Mouse (Mus musculus): ENCODE results near the gene Sebox. TPM values are rescaled to one million over a fixed set of nuclear protein-coding genes. Genes with fewer than 3 reads are reported as not detected.
A peak's percentile ranks its signal among the peaks of the same experiment; 100 is the strongest.

Sebox gene
- total and polyA plus RNA-seq, 3 experiments = not detected

GRCm38 (mm10) chr11:78515549-78516325 lies 12.5 kb downstream of the Sebox start:
- in situ Hi-C loops (cut with MboI; ENCODE audit: low pct_ligation_motif_present, low pct_unique_long_range_greater_than_20kb, low sequenced_read_pairs) (no loop called here), dilution Hi-C loops (cut with MboI; ENCODE audit: extremely low pct_ligation_motif_present, extremely low pct_unique_long_range_greater_than_20kb, low sequenced_read_pairs) (no loop called here)
- peak; percentile 39 to 56; a peak in 3 of 4 replicates for TF ChIP-seq CTCF (conservative IDR thresholded peaks at IDR 0.05 in 1 of 2, IDR thresholded peaks at IDR 0.05 in 1 of 2; ENCODE audit: low read depth in 2 of 2, low read length in 2 of 2)
- peak; percentile 6 for TF ChIP-seq RAD21 (IDR thresholded peaks at IDR 0.05; ENCODE audit: low read depth, low read length)
- no peak for TF ChIP-seq E2F4 (IDR thresholded peaks at IDR 0.05; ENCODE audit: insufficient replicate concordance, low read depth, low read length)
- Histone ChIP-seq H3K4me3 (replicated peaks in 1 of 3; ENCODE audit: low read depth in 2 of 3, low read length in 2 of 3, poor library complexity in 1 of 3) (no peak overlapping the region), H3K9me3 (replicated peaks; ENCODE audit: low read length) (no peaks in the 10 kb centered on the region), H3K27ac (ENCODE audit: insufficient read depth, low read depth) (no peak overlapping the region), H3K36me3 (replicated peaks in 1 of 2; ENCODE audit: control insufficient read depth in 1 of 2, insufficient read depth in 1 of 2, low read length in 1 of 2) (peaks cover 49 to 66% of the 10 kb centered on the region in 2 experiments), H3K9ac (ENCODE audit: insufficient read depth, low read depth) (no peak overlapping the region), H3K27me3 (replicated peaks) (no peaks in the 10 kb centered on the region), H3K4me2 (ENCODE audit: insufficient read depth, low read depth, poor library complexity, severe bottlenecking) (no peak overlapping the region), H3K4me1 (ENCODE audit: control insufficient read depth in 1 of 2, insufficient read depth in 2 of 2) (peaks cover 0 to 28% of the 10 kb centered on the region in 2 experiments; a peak in 2 of 4 replicates), H3K79me2 (replicated peaks; ENCODE audit: control insufficient read depth, extremely low read depth, insufficient read depth, poor library complexity, severe bottlenecking) (peaks cover 25% of the 10 kb centered on the region)
- DNase-seq (ENCODE audit: extremely low read depth) = no peak

GRCm38 (mm10) chr11:78518931-78519330 lies 15.7 kb downstream of the Sebox start:
- dilution Hi-C loops (cut with MboI; ENCODE audit: extremely low pct_ligation_motif_present, extremely low pct_unique_long_range_greater_than_20kb, low sequenced_read_pairs) = no loop called here
- no peak overlapping the region for H3K9ac ChIP-seq (ENCODE audit: insufficient read depth, low read depth)
- peaks cover 79 to 94% of the 10 kb centered on the region in 2 experiments for H3K36me3 ChIP-seq (replicated peaks in 1 of 2; ENCODE audit: control insufficient read depth in 1 of 2, insufficient read depth in 1 of 2, low read length in 1 of 2)
- no peak for DNase-seq (ENCODE audit: extremely low read depth)
- no peaks in the 10 kb centered on the region for H3K27me3 ChIP-seq (replicated peaks)
- in situ Hi-C loops (cut with MboI; ENCODE audit: low pct_ligation_motif_present, low pct_unique_long_range_greater_than_20kb, low sequenced_read_pairs) = no loop called here
- TF ChIP-seq USF1 (IDR thresholded peaks at IDR 0.05; ENCODE audit: low read depth, low read length) (no peak), RAD21 (IDR thresholded peaks at IDR 0.05; ENCODE audit: low read depth, low read length) (no peak), NELFE (IDR thresholded peaks at IDR 0.05; ENCODE audit: low read depth, low read length) (no peak), MXI1 (IDR thresholded peaks at IDR 0.05; ENCODE audit: low read depth, low read length) (no peak), MYC (IDR thresholded peaks at IDR 0.05; ENCODE audit: low read depth, low read length) (no peak), E2F4 (IDR thresholded peaks at IDR 0.05; ENCODE audit: insufficient replicate concordance, low read depth, low read length) (no peak), HCFC1 (IDR thresholded peaks at IDR 0.05; ENCODE audit: low read depth, low read length) (no peak), ZNF384 (IDR thresholded peaks at IDR 0.05; ENCODE audit: low read depth, low read length) (no peak), TBP (conservative IDR thresholded peaks at IDR 0.05; ENCODE audit: low read depth, low read length) (no peak), ZMIZ1 (IDR thresholded peaks at IDR 0.05; ENCODE audit: low read depth, low read length) (no peak), GABPA (IDR thresholded peaks at IDR 0.05; ENCODE audit: insufficient replicate concordance, low read depth, low read length) (no peak), POLR2AphosphoS2 (IDR thresholded peaks at IDR 0.05; ENCODE audit: low read depth, low read length) (no peak), EP300 (IDR thresholded peaks at IDR 0.05; ENCODE audit: low read length) (no peak), PAX5 (IDR thresholded peaks at IDR 0.05; ENCODE audit: low read length) (no peak), TCF12 (IDR thresholded peaks at IDR 0.05; ENCODE audit: low read depth, low read length) (no peak), USF2 (conservative IDR thresholded peaks at IDR 0.05; ENCODE audit: low read depth, low read length) (no peak), ZKSCAN1 (IDR thresholded peaks at IDR 0.05; ENCODE audit: borderline replicate concordance, low read depth, low read length) (no peak), POLR2A (IDR thresholded peaks at IDR 0.05; ENCODE audit: low read depth, low read length) (no peak; the same call in 1 of the 2 replicates)
- no peak overlapping the region for H3K4me3 ChIP-seq (replicated peaks in 1 of 3; ENCODE audit: low read depth in 2 of 3, low read length in 2 of 3, poor library complexity in 1 of 3)
- H3K79me2 ChIP-seq (replicated peaks; ENCODE audit: control insufficient read depth, extremely low read depth, insufficient read depth, poor library complexity, severe bottlenecking) = 0 out of 2 replicates have a peak, but pooled peaks cover under 1% of the 10 kb centered on the region
- peaks cover 0 to 12% of the 10 kb centered on the region in 2 experiments; a peak in 1 of 4 replicates for H3K4me1 ChIP-seq (ENCODE audit: control insufficient read depth in 1 of 2, insufficient read depth in 2 of 2)
- H3K27ac ChIP-seq (ENCODE audit: insufficient read depth, low read depth) = no peak overlapping the region
- H3K4me2 ChIP-seq (ENCODE audit: insufficient read depth, low read depth, poor library complexity, severe bottlenecking) = no peak overlapping the region
- no peaks in the 10 kb centered on the region for H3K9me3 ChIP-seq (replicated peaks; ENCODE audit: low read length)

Measured in CH12.LX (cell line).